Mouse (Mus musculus) thymus, postnatal 0 days (tissue): ENCODE data around the gene Ncdn. TPM values are rescaled to one million over a fixed set of nuclear protein-coding genes. Genes with fewer than 3 reads are reported as not detected.

ENCODE experiments used
- DNase-seq: peaks from one replicate; pipeline ENCODE4 v3.0.0-alpha.2; 2015; ENCODE audit warnings: low spot score
- polyA plus RNA-seq: library from polyadenylated mRNA; unstranded; fragments of >200 nt; fragmentation: Nextera tagmentation; extraction: Ambion mirVana; gene quantifications from 2 replicates; pipeline ENCODE4 v1.2.1, GENCODE M21; 2015

The Ncdn gene
- polyA plus RNA-seq, 1 experiment from 2014 or later: 18.4 TPM

- DNase-seq: no peak
Observed at GRCm38 (mm10) chr4:126732531-126733380, 20.5 kb downstream of the Ncdn start.

- no peak for DNase-seq
Observed at GRCm38 (mm10) chr4:126732111-126732510, 21.1 kb downstream of the Ncdn start.

GRCm38 (mm10) chr4:126707439-126707826, 45.8 kb downstream of the Ncdn start:
- DNase-seq: no peak

- DNase-seq: no peak
Observed at GRCm38 (mm10) chr4:126706630-126707438, 46.4 kb downstream of the Ncdn start.

GRCm38 (mm10) chr4:126696908-126697307, 56.3 kb downstream of the Ncdn start:
- DNase-seq: no peak

Other genes with a start within 250 kb of the Ncdn start
- gene Ago4, start 220.0 kb downstream of the Ncdn start, polyA plus RNA-seq: 0.47 and 0.60 TPM in 2 replicates
- 43.9 and 63.1 TPM in 2 replicates for gene Clspn, start 196.5 kb downstream of the Ncdn start, polyA plus RNA-seq
- 1.1 and 1.7 TPM in 2 replicates for gene 5730409E04Rik, start 143.6 kb downstream of the Ncdn start, polyA plus RNA-seq
- gene Psmb2, start 75.8 kb downstream of the Ncdn start, polyA plus RNA-seq: 566 and 594 TPM in 2 replicates
- gene Tfap2e, start 17.2 kb downstream of the Ncdn start, polyA plus RNA-seq: not detected in 2 replicates
- 15.4 and 15.6 TPM in 2 replicates for gene AU040320, start 106 bp upstream of the Ncdn start, polyA plus RNA-seq
- 12.0 and 14.3 TPM in 2 replicates for gene Zmym4, start 214.7 kb upstream of the Ncdn start, polyA plus RNA-seq